Mouse (Mus musculus): Measurements from ENCODE around the gene Bace2. TPM values are rescaled to one million over a fixed set of nuclear protein-coding genes. Genes with fewer than 3 reads are reported as not detected.
A peak's percentile ranks its signal among the peaks of the same experiment; 100 is the strongest.

Bace2 gene
- polyA plus RNA-seq, 1 experiment from 2014 or later: 1.4 TPM

DNA sequence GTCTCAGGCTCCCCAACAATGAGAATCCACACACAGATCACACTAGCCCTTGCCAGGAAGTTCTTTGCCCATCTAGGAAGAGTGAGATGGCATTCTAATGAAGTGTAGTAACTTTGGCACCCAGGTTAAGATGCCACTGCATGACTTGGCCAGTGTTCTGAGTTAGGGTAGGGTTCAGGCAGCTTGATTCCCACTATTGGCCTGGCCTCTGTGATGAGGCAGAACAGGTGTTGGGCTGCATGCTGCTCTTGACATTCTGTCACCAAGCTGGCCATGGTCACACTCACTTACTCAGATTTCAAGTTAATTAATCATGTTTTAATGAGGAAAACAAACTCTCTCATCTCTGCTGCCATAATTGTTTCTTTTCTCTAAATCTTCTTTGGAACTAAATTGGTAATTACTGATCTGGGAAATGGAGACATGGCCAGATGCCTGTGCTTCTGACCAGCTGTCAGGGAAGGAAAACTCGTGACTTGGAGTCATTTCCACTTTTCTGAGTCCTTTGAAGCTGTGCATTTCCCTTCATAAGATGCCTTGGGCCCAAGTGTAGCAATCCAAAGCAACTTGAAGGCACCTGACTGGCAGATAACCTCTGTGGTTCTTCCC is 81.0 kb downstream of the Bace2 start:
- Histone ChIP-seq H3K9me3 (ENCODE audit: control insufficient read depth, low read length) (no peaks in the 10 kb centered on the region), H3K9ac (ENCODE audit: low read length) (no peak overlapping the region), H3K4me3 (ENCODE audit: low read depth, low read length) (no peak overlapping the region), H3K4me2 (ENCODE audit: low read depth, severe bottlenecking) (no peak overlapping the region), H3K4me1 (ENCODE audit: control insufficient read depth, insufficient read depth, low read length) (no peaks in the 10 kb centered on the region), H3K27me3 (ENCODE audit: control insufficient read depth, insufficient read depth, low read length) (no peaks in the 10 kb centered on the region), H3K36me3 (ENCODE audit: control insufficient read depth, insufficient read depth, low read length) (no peaks in the 10 kb centered on the region), H3K27ac (replicated peaks; ENCODE audit: low read depth, low read length) (no peak overlapping the region)
- 20% methylated on average over 1 of the region's 1 CpGs for WGBS
- ATAC-seq (ENCODE audit: insufficient number of reproducible peaks, low FRiP score, low TSS enrichment, low read depth): no peak
- DNase-seq (ENCODE audit: low spot score): no peak

DNA sequence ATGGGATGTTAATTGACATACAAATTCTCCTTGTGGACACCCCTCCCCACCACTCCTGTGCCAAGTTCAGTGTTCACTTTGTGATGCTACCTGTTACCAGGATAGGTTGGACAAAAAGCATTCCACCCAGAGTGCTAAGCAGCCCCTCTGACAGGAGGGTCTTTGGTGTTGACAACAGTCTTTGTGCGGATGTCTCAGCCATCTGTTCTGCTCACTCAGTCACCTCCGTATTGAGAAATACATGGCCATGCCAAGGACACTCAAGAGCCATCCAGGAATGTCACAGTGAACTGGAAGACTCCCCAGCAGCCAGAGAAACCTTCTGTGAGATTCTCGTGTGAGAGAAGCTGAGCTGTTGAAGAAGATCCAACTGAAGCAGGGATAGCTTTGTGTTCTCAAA is 81.6 kb downstream of the Bace2 start:
- Histone ChIP-seq H3K9ac (ENCODE audit: low read length) (no peak overlapping the region), H3K4me3 (ENCODE audit: low read depth, low read length) (no peak overlapping the region), H3K27me3 (ENCODE audit: control insufficient read depth, insufficient read depth, low read length) (no peaks in the 10 kb centered on the region), H3K4me1 (ENCODE audit: control insufficient read depth, insufficient read depth, low read length) (no peaks in the 10 kb centered on the region), H3K4me2 (ENCODE audit: low read depth, severe bottlenecking) (no peak overlapping the region), H3K9me3 (ENCODE audit: control insufficient read depth, low read length) (no peaks in the 10 kb centered on the region), H3K27ac (replicated peaks; ENCODE audit: low read depth, low read length) (no peak overlapping the region), H3K36me3 (ENCODE audit: control insufficient read depth, insufficient read depth, low read length) (no peaks in the 10 kb centered on the region)
- no peak for ATAC-seq (ENCODE audit: insufficient number of reproducible peaks, low FRiP score, low TSS enrichment, low read depth)
- no peak for DNase-seq (ENCODE audit: low spot score)
- WGBS: 86% methylated on average over 3 of the region's 3 CpGs

DNA sequence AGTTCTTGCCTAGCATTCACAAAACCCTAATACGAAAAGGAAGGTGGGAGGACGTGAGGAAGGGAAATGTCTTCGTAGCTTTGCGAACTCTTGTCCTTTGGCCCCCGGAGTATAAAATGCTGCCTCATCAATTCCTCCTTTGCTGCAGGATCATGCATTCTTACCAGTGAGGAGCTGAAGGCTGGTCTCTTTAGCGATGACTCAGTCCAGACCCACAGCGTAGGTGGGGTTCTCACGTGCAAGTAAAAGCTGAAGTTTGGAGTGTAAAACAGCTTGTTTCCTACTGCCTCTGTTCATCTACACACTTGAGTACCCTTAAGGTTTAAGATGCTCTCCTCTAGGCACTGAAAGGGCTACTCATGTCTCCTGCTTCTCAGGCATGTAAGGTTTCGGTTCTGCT is 85.4 kb downstream of the Bace2 start:
- H3K36me3 ChIP-seq (ENCODE audit: control insufficient read depth, insufficient read depth, low read length): no peaks in the 10 kb centered on the region
- no peak overlapping the region for H3K4me2 ChIP-seq (ENCODE audit: low read depth, severe bottlenecking)
- no peaks in the 10 kb centered on the region for H3K4me1 ChIP-seq (ENCODE audit: control insufficient read depth, insufficient read depth, low read length)
- ATAC-seq (ENCODE audit: insufficient number of reproducible peaks, low FRiP score, low TSS enrichment, low read depth): no peak
- no peak overlapping the region for H3K4me3 ChIP-seq (ENCODE audit: low read depth, low read length)
- no peaks in the 10 kb centered on the region for H3K27me3 ChIP-seq (ENCODE audit: control insufficient read depth, insufficient read depth, low read length)
- H3K9me3 ChIP-seq (ENCODE audit: control insufficient read depth, low read length): no peaks in the 10 kb centered on the region
- H3K27ac ChIP-seq (replicated peaks; ENCODE audit: low read depth, low read length): no peak overlapping the region
- no peak overlapping the region for H3K9ac ChIP-seq (ENCODE audit: low read length)
- DNase-seq (ENCODE audit: low spot score): no peak
- WGBS: 86% methylated on average over 9 of the region's 9 CpGs

DNA sequence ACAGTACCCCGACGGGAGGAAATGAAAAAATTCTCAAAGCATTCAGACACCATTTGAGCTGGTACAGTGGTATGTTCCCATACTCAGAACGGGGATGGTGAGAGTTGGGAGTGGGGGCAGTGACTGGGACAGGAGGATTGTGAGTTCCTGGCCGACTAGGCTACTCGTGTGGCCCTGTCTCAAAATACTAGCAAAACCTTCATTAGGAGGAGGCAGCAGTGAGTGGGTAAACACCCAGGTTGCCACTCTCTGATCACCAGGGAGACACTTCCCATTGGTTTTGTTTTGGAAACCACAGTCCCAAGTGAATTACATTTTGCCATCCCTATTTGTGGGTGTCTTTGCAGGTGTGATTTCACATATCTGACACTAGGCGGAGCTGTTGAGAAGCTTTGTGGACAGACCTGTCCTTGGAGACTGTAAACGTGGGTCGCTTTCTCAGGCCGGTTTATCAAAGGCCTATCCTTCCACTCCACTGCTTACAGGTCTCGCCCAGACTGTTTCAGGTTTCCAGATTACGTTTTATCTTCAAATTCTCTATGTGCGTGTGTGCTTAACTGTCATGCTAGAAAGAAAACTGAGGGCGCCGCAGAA is 87.2 kb downstream of the Bace2 start:
- no peaks in the 10 kb centered on the region for H3K36me3 ChIP-seq (ENCODE audit: control insufficient read depth, insufficient read depth, low read length)
- H3K27ac ChIP-seq (replicated peaks; ENCODE audit: low read depth, low read length): no peak overlapping the region
- DNase-seq (ENCODE audit: low spot score): peak; percentile 57
- no peaks in the 10 kb centered on the region for H3K4me1 ChIP-seq (ENCODE audit: control insufficient read depth, insufficient read depth, low read length)
- no peaks in the 10 kb centered on the region for H3K27me3 ChIP-seq (ENCODE audit: control insufficient read depth, insufficient read depth, low read length)
- no peak overlapping the region for H3K9ac ChIP-seq (ENCODE audit: low read length)
- H3K4me3 ChIP-seq (ENCODE audit: low read depth, low read length): no peak overlapping the region
- no peak for ATAC-seq (ENCODE audit: insufficient number of reproducible peaks, low FRiP score, low TSS enrichment, low read depth)
- WGBS: 54% methylated on average over 14 of the region's 14 CpGs
- no peaks in the 10 kb centered on the region for H3K9me3 ChIP-seq (ENCODE audit: control insufficient read depth, low read length)
- H3K4me2 ChIP-seq (ENCODE audit: low read depth, severe bottlenecking): no peak overlapping the region

DNA sequence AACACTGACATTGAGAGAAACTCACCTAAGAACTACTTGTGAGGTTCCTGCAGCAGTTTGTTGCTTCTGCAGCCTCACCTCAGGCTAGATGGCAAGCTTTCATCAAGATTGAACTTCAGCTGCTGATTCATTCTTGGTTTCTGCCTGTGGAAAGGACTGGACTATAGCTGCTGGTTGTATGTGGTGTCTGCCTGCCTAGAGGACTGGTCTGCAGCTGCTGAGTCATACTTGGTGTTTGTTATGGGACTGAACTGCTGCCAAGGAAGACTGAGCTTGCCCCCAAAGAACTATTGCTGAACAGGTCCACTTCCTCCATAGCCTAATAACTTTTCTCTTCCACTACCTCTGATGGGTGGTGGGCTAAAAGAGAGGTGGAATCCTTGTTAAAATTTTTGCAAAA is 90.8 kb downstream of the Bace2 start:
- H3K4me3 ChIP-seq (ENCODE audit: low read depth, low read length): no peak overlapping the region

DNA sequence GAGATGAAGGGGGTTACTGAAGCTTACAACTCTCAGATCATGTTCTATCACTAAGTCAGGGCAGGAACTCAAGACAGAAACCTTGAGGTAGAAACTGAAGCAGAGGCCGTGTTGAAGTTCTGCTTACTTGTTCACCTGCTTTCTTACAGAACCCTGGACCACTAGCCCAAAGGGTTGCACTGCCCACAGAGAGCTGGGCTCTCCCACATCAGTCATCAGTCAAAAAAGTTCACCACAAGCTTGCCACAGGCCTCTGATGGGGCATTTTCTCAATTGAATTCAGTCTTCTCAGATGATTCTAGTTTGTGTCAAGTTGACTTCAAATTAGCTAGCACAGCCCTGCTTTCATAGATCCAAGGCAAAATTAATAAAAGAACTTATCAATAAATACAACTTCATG is 103.3 kb downstream of the Bace2 start:
- no peak for ATAC-seq (ENCODE audit: insufficient number of reproducible peaks, low FRiP score, low TSS enrichment, low read depth)
- 79% methylated on average over 1 of the region's 1 CpGs for WGBS
- no peak overlapping the region for H3K4me2 ChIP-seq (ENCODE audit: low read depth, severe bottlenecking)
- H3K9ac ChIP-seq (ENCODE audit: low read length): no peak overlapping the region
- no peaks in the 10 kb centered on the region for H3K27me3 ChIP-seq (ENCODE audit: control insufficient read depth, insufficient read depth, low read length)
- no peak for DNase-seq (ENCODE audit: low spot score)
- no peaks in the 10 kb centered on the region for H3K4me1 ChIP-seq (ENCODE audit: control insufficient read depth, insufficient read depth, low read length)
- no peaks in the 10 kb centered on the region for H3K36me3 ChIP-seq (ENCODE audit: control insufficient read depth, insufficient read depth, low read length)
- no peak overlapping the region for H3K27ac ChIP-seq (replicated peaks; ENCODE audit: low read depth, low read length)
- no peak overlapping the region for H3K4me3 ChIP-seq (ENCODE audit: low read depth, low read length)
- H3K9me3 ChIP-seq (ENCODE audit: control insufficient read depth, low read length): no peaks in the 10 kb centered on the region

More for the DNA sequence above, 90.8 kb downstream of the Bace2 start:
- Histone ChIP-seq H3K4me2 (ENCODE audit: low read depth, severe bottlenecking) (no peak overlapping the region), H3K36me3 (ENCODE audit: control insufficient read depth, insufficient read depth, low read length) (no peaks in the 10 kb centered on the region), H3K9me3 (ENCODE audit: control insufficient read depth, low read length) (no peaks in the 10 kb centered on the region), H3K27ac (replicated peaks; ENCODE audit: low read depth, low read length) (no peak overlapping the region), H3K9ac (ENCODE audit: low read length) (no peak overlapping the region), H3K27me3 (ENCODE audit: control insufficient read depth, insufficient read depth, low read length) (no peaks in the 10 kb centered on the region), H3K4me1 (ENCODE audit: control insufficient read depth, insufficient read depth, low read length) (no peaks in the 10 kb centered on the region)
- DNase-seq (ENCODE audit: low spot score) (no peak), ATAC-seq (ENCODE audit: insufficient number of reproducible peaks, low FRiP score, low TSS enrichment, low read depth) (no peak)

DNA sequence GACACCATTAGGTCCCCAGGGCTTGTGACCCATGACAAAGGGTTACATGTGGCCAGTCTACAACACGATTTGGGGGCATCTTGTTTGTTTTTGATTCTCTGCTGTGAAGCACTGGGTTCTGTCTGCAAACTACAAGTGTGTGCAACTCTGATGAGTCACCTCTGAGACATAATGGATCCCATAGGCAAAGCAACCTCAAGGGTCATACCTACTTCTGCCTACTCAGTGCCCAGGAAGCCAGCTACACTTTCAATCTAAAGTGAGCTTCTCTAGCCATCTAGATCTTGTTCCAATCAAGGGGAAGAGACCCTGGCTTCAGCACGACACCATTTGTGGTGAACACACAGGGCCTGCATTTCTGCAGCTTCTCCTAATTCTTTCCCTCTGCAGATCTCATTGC is 104.7 kb downstream of the Bace2 start:
- H3K4me3 ChIP-seq (ENCODE audit: low read depth, low read length): no peak overlapping the region
- H3K4me2 ChIP-seq (ENCODE audit: low read depth, severe bottlenecking): no peak overlapping the region
- ATAC-seq (ENCODE audit: insufficient number of reproducible peaks, low FRiP score, low TSS enrichment, low read depth) (no peak), DNase-seq (ENCODE audit: low spot score) (no peak)
- H3K27ac ChIP-seq (replicated peaks; ENCODE audit: low read depth, low read length): no peak overlapping the region
- H3K27me3 ChIP-seq (ENCODE audit: control insufficient read depth, insufficient read depth, low read length): no peaks in the 10 kb centered on the region
- H3K9me3 ChIP-seq (ENCODE audit: control insufficient read depth, low read length): no peaks in the 10 kb centered on the region
- no peaks in the 10 kb centered on the region for H3K36me3 ChIP-seq (ENCODE audit: control insufficient read depth, insufficient read depth, low read length)
- no peak overlapping the region for H3K9ac ChIP-seq (ENCODE audit: low read length)
- no peaks in the 10 kb centered on the region for H3K4me1 ChIP-seq (ENCODE audit: control insufficient read depth, insufficient read depth, low read length)
- WGBS: 69% methylated on average over 2 of the region's 2 CpGs

DNA sequence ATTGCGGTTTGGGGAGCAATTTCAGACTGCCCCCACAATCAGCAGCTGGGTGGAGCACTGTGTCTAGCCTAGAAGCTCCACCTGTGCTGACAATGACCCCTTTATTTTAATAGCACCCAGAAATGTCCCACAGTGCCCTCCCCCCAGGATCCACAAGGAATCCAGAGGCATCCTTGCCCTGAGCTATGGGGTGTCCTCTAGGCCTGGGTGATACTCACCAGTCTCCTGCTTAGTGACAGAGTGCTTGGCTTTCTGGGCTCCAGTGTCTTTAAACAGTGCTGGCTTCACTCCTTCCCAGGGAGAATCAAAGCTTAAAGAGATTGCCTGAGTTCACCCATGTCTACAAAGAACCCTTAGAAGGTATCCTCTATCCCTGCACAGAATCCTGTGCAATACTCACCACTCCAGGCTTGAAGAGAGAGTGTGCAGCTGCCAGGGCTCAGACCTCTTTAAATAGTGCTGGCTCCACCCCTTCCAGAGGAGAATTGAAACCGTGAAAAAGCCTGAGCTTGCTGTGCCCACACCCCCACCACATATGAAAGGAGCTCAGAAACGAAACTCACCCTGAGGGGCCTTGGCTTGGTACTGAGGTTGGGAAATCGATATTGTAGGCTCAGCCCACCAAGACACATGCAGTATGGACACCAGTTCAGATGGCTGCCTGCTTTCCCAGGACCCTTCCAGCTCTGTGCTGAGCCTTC is 106.1 kb downstream of the Bace2 start, which contains the start of gene Mx1:
TSS of gene Mx1 (minus strand) at position 427 of the 701 bp plus-strand sequence.
- no peaks in the 10 kb centered on the region for H3K9me3 ChIP-seq (ENCODE audit: control insufficient read depth, low read length)
- no peaks in the 10 kb centered on the region for H3K36me3 ChIP-seq (ENCODE audit: control insufficient read depth, insufficient read depth, low read length)
- no peaks in the 10 kb centered on the region for H3K4me1 ChIP-seq (ENCODE audit: control insufficient read depth, insufficient read depth, low read length)
- H3K27ac ChIP-seq (replicated peaks; ENCODE audit: low read depth, low read length): no peak within 1 kb of the TSS
- peak; percentile 51; the same call in 1 of the 2 replicates for ATAC-seq (ENCODE audit: insufficient number of reproducible peaks, low FRiP score, low TSS enrichment, low read depth)
- no peak within 1 kb of the TSS for H3K9ac ChIP-seq (ENCODE audit: low read length)
- H3K4me2 ChIP-seq (ENCODE audit: low read depth, severe bottlenecking): no peak within 1 kb of the TSS
- H3K4me3 ChIP-seq (ENCODE audit: low read depth, low read length): no peak within 1 kb of the TSS
- DNase-seq (ENCODE audit: low spot score): peak; percentile 22
- H3K27me3 ChIP-seq (ENCODE audit: control insufficient read depth, insufficient read depth, low read length): no peaks in the 10 kb centered on the region
- 36% methylated on average over 4 of the region's 4 CpGs for WGBS

Data from limb, embryonic 11.5 days (tissue).